Mouse (Mus musculus) spleen, postnatal 10 days (tissue): ENCODE data around the gene Gm8374.
A peak's percentile ranks its signal among the peaks of the same experiment; 100 is the strongest.
"Not testable (repeated sequence)": the region's sequence is repeated elsewhere in the genome, so short reads cannot be mapped to it uniquely, and the experiment has no call there.

Source experiments
- DNase-seq, 2 experiments: peaks; one replicate each; pipeline ENCODE4 v3.0.0; 2021 to 2022; ENCODE audit warnings: low spot score in 2 of 2

Gene Gm8374

GRCm38 (mm10) chr14:7365034-7365433, at the start of gene Gm8374:
TSS of gene Gm8374 (minus strand) at chr14:7365134.
- not testable (repeated sequence) for DNase-seq

GRCm38 (mm10) chr14:7332295-7332694, 32.6 kb downstream of the Gm8374 start, which contains the start of gene Gm5797:
TSS of gene Gm5797 (minus strand) at chr14:7332395.
- not testable (repeated sequence) for DNase-seq

GRCm38 (mm10) chr14:7315093-7315492, 49.8 kb downstream of the Gm8374 start:
- DNase-seq, result peak in 1 of 2 experiments; percentile 10

- not testable (repeated sequence) for DNase-seq
Observed at GRCm38 (mm10) chr14:7314661-7315060, 50.3 kb downstream of the Gm8374 start, which contains the start of gene Gm3739. TSS of gene Gm3739 (minus strand) at chr14:7315049.
